Mouse (Mus musculus) E14TG2a.4 (cell line): ENCODE results near the gene Anp32e.

ENCODE experiments used
- CTCF ChIP-seq: conservative IDR thresholded peaks from 2 replicates; pipeline ENCODE4 v1.5.1; 2014; ENCODE audit warnings: low read length
- NANOG ChIP-seq: IDR thresholded peaks from 2 replicates; pipeline ENCODE4 v1.6.1; 2014; ENCODE audit warnings: borderline replicate concordance, low read length, mixed read lengths
- POU5F1 ChIP-seq: IDR thresholded peaks from 2 replicates; pipeline ENCODE4 v1.6.1; 2014; ENCODE audit warnings: low read length, borderline replicate concordance

DNA sequence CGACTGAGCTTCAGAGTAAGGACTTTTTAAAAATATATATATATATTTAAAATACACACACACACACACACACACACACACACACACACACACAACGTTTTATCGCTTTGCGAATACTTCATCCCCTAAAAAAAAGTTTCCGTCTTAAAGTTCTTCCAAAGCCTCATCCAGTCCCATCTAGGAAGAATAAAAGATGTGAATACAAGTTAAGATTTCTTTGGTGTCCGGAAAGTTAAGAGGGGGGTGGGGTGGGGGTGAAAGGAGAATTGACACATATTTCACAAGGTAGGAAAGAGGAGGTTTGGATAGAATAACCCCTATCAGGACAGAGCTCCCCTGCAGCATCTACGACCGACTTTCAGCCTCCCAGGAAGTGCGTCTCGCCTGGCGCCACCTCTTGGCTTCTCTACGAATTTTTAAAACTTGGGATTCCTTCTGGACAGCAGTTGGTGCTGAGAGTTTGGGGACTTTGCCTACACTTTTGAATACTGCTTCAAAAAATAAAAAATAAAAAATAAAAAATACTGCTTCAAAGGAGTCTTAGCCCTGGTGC lies 23.0 kb upstream of the Anp32e start:
- peak; percentile 24 for TF ChIP-seq CTCF
- no peak for TF ChIP-seq POU5F1
- TF ChIP-seq NANOG, result no peak
